Mouse (Mus musculus) T-cell, adult 2 months (primary cell): ENCODE measurements around the gene Ppox.

Experiments used
- DNase-seq: peaks from one replicate; pipeline ENCODE4 v3.0.0; 2022; ENCODE audit warnings: low spot score

Ppox gene

GRCm38 (mm10) chr1:171265971-171266744 lies 14.8 kb downstream of the Ppox start:
- DNase-seq: no peak

DNA sequence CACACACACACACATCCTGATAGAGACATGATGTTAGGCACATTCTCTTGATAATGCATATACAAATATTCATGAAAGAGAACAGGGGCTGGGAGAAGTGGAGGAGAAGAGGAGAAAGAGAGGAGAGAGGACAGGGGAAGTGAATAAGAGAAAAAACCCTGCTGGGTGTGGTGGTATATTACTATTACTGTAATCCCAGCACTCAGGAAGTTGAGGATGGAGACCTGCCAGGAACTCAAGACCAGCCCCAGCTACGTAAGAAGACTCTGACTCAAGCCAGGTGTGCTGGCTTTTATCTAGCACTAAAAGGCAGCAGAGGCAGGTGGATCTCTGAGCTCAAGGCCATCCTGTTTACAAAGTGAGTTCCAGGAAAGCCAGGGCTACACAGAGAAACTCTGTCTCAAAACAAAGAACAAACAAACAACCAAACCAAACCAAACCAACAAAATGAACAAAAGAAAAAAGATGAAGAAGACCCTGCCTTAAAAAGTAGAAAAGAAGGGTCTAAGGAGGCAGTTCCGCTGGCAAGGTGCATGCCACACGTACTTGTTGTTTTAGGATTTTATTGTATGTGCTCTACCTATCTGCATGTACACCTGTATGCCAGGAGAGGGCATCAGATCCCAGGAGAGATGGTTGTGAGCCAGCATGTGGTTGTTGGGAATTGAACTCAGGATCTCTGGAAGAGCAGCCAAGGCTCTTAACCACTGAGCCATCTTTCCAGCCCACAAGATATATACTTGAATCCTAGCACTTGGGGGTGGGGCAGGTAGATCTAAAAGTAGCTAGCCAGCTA lies 17.1 kb downstream of the Ppox start:
- DNase-seq: no peak

DNA sequence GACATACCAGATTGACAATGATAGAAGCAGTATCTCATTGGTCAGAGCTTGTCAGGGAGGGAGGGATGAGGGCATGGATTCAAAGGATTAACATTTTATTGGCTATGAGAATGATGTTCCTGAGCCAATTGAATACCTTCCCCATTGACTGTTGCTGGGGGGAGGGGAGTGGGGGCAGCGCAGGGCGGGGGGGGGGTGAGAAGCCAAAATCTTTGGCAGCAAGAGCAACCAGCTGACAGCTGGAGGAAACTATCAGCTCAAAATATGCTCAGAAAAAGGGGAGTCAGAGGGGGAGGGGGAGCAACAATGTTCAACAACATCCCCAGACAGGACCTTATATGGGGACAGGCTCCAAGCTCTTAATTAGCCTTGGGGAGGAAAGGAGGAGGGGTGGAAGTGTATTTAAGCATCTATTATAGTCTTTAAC lies 17.8 kb downstream of the Ppox start:
- DNase-seq: no peak

DNA sequence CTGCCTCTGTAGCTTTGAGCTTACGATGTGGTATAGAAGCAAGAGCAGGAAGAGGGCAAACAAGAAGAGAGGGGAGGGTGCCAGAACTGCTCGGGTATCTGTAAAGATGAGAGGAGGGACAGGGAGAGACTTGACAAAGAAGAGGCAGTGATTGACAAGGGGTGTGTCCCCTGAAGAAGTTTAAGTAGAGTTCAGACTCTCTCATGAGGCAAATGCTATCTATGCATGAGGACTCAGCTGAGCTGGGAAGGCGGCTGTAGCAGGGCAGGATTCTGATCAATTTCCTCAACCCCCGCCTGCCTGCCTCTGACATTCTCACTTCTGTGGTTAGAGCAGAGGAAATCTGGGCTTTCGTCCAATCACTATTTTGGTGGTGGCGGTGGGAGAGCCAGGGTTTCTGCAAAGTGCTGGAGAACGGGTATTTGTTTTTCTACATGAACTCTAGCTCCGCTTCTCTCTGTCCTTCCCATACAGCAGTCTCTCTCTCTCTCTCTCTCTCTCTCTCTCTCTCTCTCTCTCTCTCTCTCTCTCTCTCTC lies 18.3 kb downstream of the Ppox start:
- DNase-seq: peak; percentile 64

- no peak for DNase-seq
These were observed 20.7 kb downstream of the Ppox start for GRCm38 (mm10) chr1:171260316-171260715.

GRCm38 (mm10) chr1:171258921-171259320 lies 22.1 kb downstream of the Ppox start:
- no peak for DNase-seq

- no peak for DNase-seq
These were observed 23.2 kb downstream of the Ppox start for GRCm38 (mm10) chr1:171257781-171258180.

- peak; percentile 58 for DNase-seq
These were observed 23.9 kb downstream of the Ppox start for GRCm38 (mm10) chr1:171256937-171257548.

DNA sequence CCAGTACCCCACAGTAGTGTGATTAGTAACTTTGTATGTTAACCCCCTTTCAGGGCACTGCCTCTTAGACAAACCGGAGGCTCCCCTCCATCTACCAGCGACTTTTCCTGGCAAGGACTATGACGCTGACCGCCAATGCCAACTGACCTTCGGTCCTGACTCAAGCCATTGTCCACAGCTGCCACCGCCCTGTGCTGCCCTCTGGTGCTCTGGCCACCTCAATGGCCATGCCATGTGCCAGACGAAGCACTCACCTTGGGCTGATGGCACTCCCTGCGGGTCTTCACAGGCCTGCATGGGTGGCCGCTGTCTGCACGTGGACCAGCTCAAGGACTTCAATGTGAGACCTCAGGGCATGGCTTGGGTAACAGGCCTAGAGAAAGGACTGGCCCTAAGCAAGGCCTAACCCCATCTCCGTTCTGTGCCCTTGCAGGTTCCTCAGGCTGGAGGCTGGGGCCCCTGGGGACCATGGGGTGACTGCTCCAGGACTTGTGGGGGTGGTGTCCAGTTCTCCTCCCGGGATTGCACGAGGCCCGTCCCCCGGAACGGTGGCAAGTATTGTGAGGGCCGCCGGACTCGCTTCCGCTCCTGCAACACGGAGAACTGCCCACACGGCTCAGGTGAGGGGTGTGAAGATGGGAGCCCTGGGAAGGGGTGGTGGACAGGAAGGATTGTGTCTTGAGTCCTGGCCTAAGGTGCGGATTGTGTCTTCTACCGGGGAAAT lies 24.7 kb downstream of the Ppox start:
- no peak for DNase-seq

DNA sequence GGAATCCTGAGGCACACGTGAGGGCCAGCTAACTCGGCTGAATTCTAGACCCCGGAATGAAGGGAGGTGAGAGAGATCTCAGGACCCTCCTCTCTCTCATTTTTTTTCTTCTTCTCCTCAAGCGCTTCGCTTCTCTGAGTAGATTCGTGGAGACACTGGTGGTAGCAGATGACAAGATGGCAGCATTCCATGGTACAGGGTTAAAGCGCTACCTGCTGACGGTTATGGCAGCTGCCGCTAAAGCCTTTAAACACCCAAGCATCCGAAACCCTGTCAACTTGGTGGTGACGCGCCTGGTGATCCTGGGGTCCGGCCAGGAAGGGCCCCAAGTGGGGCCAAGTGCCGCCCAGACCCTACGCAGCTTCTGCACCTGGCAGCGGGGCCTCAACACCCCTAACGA lies 28.6 kb downstream of the Ppox start:
- DNase-seq: no peak

GRCm38 (mm10) chr1:171251594-171252324 lies 29.2 kb downstream of the Ppox start:
- DNase-seq: no peak

DNA sequence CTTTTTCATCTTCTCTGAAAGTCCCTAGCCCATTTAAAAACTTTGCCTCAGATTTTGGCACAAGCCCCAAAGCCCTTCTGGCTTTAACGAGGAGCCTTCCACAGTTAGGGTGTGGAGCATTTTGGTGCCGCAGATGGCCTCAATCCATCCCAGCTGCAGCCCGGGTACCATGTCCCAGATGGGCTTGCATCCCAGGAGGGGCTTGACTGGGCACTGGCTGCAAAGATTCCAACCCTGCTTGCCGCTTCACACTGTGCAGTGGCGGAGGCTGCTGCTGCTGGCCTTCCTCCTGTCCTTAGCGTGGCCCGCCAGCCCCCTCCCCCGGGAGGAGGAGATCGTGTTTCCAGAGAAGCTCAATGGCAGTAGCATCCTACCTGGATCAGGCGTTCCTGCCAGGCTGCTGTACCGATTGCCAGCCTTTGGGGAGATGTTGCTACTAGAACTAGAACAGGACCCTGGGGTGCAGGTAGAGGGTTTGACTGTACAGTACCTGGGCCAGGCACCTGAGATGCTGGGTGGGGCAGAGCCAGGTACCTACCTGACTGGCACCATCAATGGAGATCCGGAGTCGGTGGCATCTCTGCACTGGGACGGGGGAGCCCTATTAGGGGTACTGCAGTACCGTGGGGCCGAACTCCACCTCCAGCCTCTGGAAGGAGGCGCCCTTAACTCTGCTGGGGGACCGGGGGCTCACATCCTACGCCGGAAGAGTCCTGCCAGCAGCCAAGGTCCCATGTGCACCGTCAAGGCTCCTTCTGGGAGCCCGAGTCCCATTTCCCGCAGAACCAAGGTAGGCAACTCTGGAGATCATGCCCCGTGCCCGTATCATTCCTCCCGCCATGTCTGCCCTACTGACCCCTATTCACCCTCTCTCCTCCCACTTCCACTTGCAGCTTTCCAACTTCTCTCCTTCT lies 30.0 kb downstream of the Ppox start, which contains the start of gene Ndufs2:
Gene Ndufs2 (minus strand): TSS at position 709 of the 914 bp plus-strand sequence.
- no peak for DNase-seq

GRCm38 (mm10) chr1:171249913-171250600 lies 30.9 kb downstream of the Ppox start, which contains the start of gene Adamts4:
Gene Adamts4 (plus strand): TSS chr1:171250421.
- no peak for DNase-seq

- no peak for DNase-seq
These were observed 32.4 kb downstream of the Ppox start for GRCm38 (mm10) chr1:171248386-171249226.

GRCm38 (mm10) chr1:171247916-171248315 lies 33.1 kb downstream of the Ppox start:
- DNase-seq: no peak

GRCm38 (mm10) chr1:171247453-171247841 lies 33.5 kb downstream of the Ppox start:
- DNase-seq: no peak

GRCm38 (mm10) chr1:171246709-171247452 lies 34.1 kb downstream of the Ppox start:
- DNase-seq: peak; percentile 98

GRCm38 (mm10) chr1:171245353-171245752 lies 35.6 kb downstream of the Ppox start:
- DNase-seq: no peak
